Mouse (Mus musculus) bone marrow macrophage, adult 2 months (primary cell): ENCODE data around the gene Camkmt.

Experiments
- CTCF ChIP-seq: IDR thresholded peaks from 2 replicates; pipeline ENCODE4 v1.5.1; 2012; ENCODE audit warnings: low read depth, mild to moderate bottlenecking, low read length, moderate library complexity
- POLR2A ChIP-seq: IDR thresholded peaks from 2 replicates; pipeline ENCODE4 v1.6.1; 2012; ENCODE audit warnings: mild to moderate bottlenecking, low read depth, low read length, borderline replicate concordance

- TF ChIP-seq POLR2A (no peak), CTCF (no peak)
Observed at GRCm38 (mm10) chr17:85266831-85267422, 176.6 kb downstream of the Camkmt start.
